Mouse (Mus musculus) embryo, embryonic 10.5 days (tissue): Measurements from ENCODE around the gene Zmynd12.
A peak's percentile ranks its signal among the peaks of the same experiment; 100 is the strongest.

ENCODE experiments used
- DNase-seq: peaks from one replicate; pipeline ENCODE4 v3.0.0-alpha.2; 2015; ENCODE audit warnings: low spot score

Zmynd12 gene

GRCm38 (mm10) chr4:119447786-119448185, 25.2 kb downstream of the Zmynd12 start:
- DNase-seq: no peak

- no peak for DNase-seq
These were observed 27.8 kb downstream of the Zmynd12 start for GRCm38 (mm10) chr4:119450436-119450835.

GRCm38 (mm10) chr4:119453128-119453527, 30.5 kb downstream of the Zmynd12 start:
- no peak for DNase-seq

GRCm38 (mm10) chr4:119453533-119453932, 30.9 kb downstream of the Zmynd12 start:
- peak; percentile 14 for DNase-seq

- DNase-seq: peak; percentile 36
These were observed 37.7 kb downstream of the Zmynd12 start for GRCm38 (mm10) chr4:119460296-119460695.

- peak; percentile 13 for DNase-seq
These were observed 38.1 kb downstream of the Zmynd12 start for GRCm38 (mm10) chr4:119460728-119461141.

- no peak for DNase-seq
These were observed 39.8 kb downstream of the Zmynd12 start for GRCm38 (mm10) chr4:119462457-119462856.

- DNase-seq: peak; percentile 43
These were observed 40.5 kb downstream of the Zmynd12 start for GRCm38 (mm10) chr4:119462858-119463755.

GRCm38 (mm10) chr4:119463756-119464419, 41.3 kb downstream of the Zmynd12 start:
- no peak for DNase-seq

- no peak for DNase-seq
These were observed 43.2 kb downstream of the Zmynd12 start for GRCm38 (mm10) chr4:119465841-119466240.

GRCm38 (mm10) chr4:119467720-119468380, 45.2 kb downstream of the Zmynd12 start:
- DNase-seq: no peak

GRCm38 (mm10) chr4:119472545-119472944, 49.9 kb downstream of the Zmynd12 start:
- DNase-seq: no peak

GRCm38 (mm10) chr4:119473150-119473549, 50.5 kb downstream of the Zmynd12 start:
- no peak for DNase-seq

- DNase-seq: no peak
These were observed 60.4 kb downstream of the Zmynd12 start for GRCm38 (mm10) chr4:119483051-119483450.

GRCm38 (mm10) chr4:119484882-119485281, 62.3 kb downstream of the Zmynd12 start:
- DNase-seq: no peak

- no peak for DNase-seq
These were observed 67.1 kb downstream of the Zmynd12 start for GRCm38 (mm10) chr4:119489666-119490065.

- peak; percentile 58 for DNase-seq
These were observed 68.2 kb downstream of the Zmynd12 start for GRCm38 (mm10) chr4:119490806-119491205.

- peak; percentile 75 for DNase-seq
These were observed 69.8 kb downstream of the Zmynd12 start, which contains the start of gene Rimkla for GRCm38 (mm10) chr4:119492291-119492932. Rimkla (minus strand) TSS chr4:119492628.

- DNase-seq: no peak
These were observed 70.3 kb downstream of the Zmynd12 start for GRCm38 (mm10) chr4:119492933-119493327.

GRCm38 (mm10) chr4:119498319-119498848, 75.8 kb downstream of the Zmynd12 start:
- no peak for DNase-seq

- DNase-seq: no peak
These were observed 89.0 kb downstream of the Zmynd12 start for GRCm38 (mm10) chr4:119511591-119511990.

- no peak for DNase-seq
These were observed 90.1 kb downstream of the Zmynd12 start for GRCm38 (mm10) chr4:119512731-119513141.
